Mouse (Mus musculus) hindbrain, embryonic 11.5 days (tissue): ENCODE measurements at regions not wholly inside any gene's neighbourhood (a gene's known extent, or its start where the extent isn't known, plus 50 kb on each side); places are given as distances from the start of the nearest gene placed in this dataset.
A peak's percentile ranks its signal among the peaks of the same experiment; 100 is the strongest.

Source experiments
- ATAC-seq: fragments of 200-750 bp; cut with Nextera tagmentation; 2 replicates; pipeline ENCODE4 v1.8.0; 2017; ENCODE audit warnings: mild to moderate bottlenecking, moderate TSS enrichment, moderate library complexity; ENCODE audit not compliant: low FRiP score
- DNase-seq: peaks from one replicate; pipeline ENCODE4 v3.0.0-alpha.2; 2015; ENCODE audit warnings: low spot score
- H3K27ac ChIP-seq: fragments of 300-500 bp; sonication (generic); 2 replicates; pipeline ENCODE4 v1.5.1; 2014; ENCODE audit warnings: mild to moderate bottlenecking, low read depth, low read length
- H3K27me3 ChIP-seq: fragments of 300-500 bp; sonication (generic); 2 replicates; pipeline ENCODE4 v1.6.1; 2014; ENCODE audit warnings: mild to moderate bottlenecking, low read length, moderate library complexity, mixed read lengths; ENCODE audit not compliant: control insufficient read depth, insufficient read depth
- H3K36me3 ChIP-seq: fragments of 300-500 bp; sonication (generic); 2 replicates; pipeline ENCODE4 v1.6.1; 2014; ENCODE audit warnings: mild to moderate bottlenecking, low read length, moderate library complexity, mixed read lengths; ENCODE audit not compliant: control insufficient read depth, insufficient read depth
- H3K4me1 ChIP-seq: fragments of 300-500 bp; sonication (generic); replicated peaks from 2 replicates; pipeline ENCODE4 v1.6.1; 2014; ENCODE audit warnings: low read length, mixed read lengths; ENCODE audit not compliant: control insufficient read depth, insufficient read depth
- H3K4me2 ChIP-seq: fragments of 300-500 bp; sonication (generic); replicated peaks from 2 replicates; pipeline ENCODE4 v1.6.1; 2014; ENCODE audit warnings: mild to moderate bottlenecking, low read depth, low read length
- H3K4me3 ChIP-seq: fragments of 300-500 bp; sonication (generic); 2 replicates; pipeline ENCODE4 v1.5.1; 2014; ENCODE audit warnings: low read depth, low read length
- H3K9ac ChIP-seq: fragments of 300-500 bp; sonication (generic); 2 replicates; pipeline ENCODE4 v1.6.1; 2014; ENCODE audit warnings: low read depth, low read length
- H3K9me3 ChIP-seq: fragments of 300-500 bp; sonication (generic); 2 replicates; pipeline ENCODE4 v1.6.1; 2016; ENCODE audit warnings: low read length; ENCODE audit not compliant: control insufficient read depth
- WGBS: fragments of 180-500 bp; shearing (Covaris S2); extraction: QIAGEN DNeasy Blood & Tissue Kit; methylation state at CpG from one replicate; pipeline ENCODE4 v1.1.7; 2014; 5-methylcytosine and 5-hydroxymethylcytosine counted together

GRCm38 (mm10) chr16:25615229-25615628 lies 68.3 kb upstream of the Trp63 start:
- DNase-seq (no peak), ATAC-seq (no peak)
- Histone ChIP-seq H3K27me3 (no peaks in the 10 kb centered on the region), H3K36me3 (no peaks in the 10 kb centered on the region), H3K9ac (no peak overlapping the region), H3K9me3 (no peaks in the 10 kb centered on the region), H3K4me2 (no peak overlapping the region), H3K4me1 (no peaks in the 10 kb centered on the region), H3K27ac (no peak overlapping the region), H3K4me3 (no peak overlapping the region)
- WGBS: 57% methylated on average over 4 of the region's 4 CpGs

- Histone ChIP-seq H3K27ac (no peak overlapping the region), H3K9ac (no peak overlapping the region), H3K4me1 (no peaks in the 10 kb centered on the region), H3K4me2 (no peak overlapping the region), H3K27me3 (no peaks in the 10 kb centered on the region), H3K36me3 (no peaks in the 10 kb centered on the region), H3K4me3 (no peak overlapping the region), H3K9me3 (no peaks in the 10 kb centered on the region)
- DNase-seq: no peak
- ATAC-seq: no peak
These were observed 67.9 kb upstream of the Trp63 start for GRCm38 (mm10) chr16:25615646-25616045.

DNA sequence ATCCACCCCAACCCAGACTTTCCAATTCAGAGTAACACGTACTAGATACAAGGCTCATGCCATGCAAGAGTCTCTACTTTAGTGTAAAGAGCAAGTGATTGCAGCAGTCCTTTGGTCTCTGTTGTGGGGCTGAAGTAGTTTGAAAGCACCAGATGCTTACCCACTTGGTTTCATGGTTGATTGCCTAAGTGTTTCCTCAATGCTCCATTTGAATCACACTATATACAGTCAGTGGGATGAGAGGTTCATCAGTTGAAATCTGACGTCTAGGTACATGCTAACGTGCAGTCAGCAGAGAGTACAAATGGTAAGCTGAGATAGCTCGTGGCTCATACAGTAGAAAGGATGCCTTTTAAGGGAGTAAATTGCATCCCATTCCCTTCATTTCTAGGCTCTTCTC lies 64.7 kb upstream of the Trp63 start:
- 86% methylated on average over 4 of the region's 4 CpGs for whole genome bisulfite sequencing
- H3K27me3 ChIP-seq: no peaks in the 10 kb centered on the region
- H3K4me3 ChIP-seq: no peak overlapping the region
- no peak overlapping the region for H3K27ac ChIP-seq
- ATAC-seq (no peak), DNase-seq (no peak)
- no peaks in the 10 kb centered on the region for H3K36me3 ChIP-seq
- H3K9me3 ChIP-seq: no peaks in the 10 kb centered on the region
- H3K4me2 ChIP-seq: no peak overlapping the region
- H3K9ac ChIP-seq: no peak overlapping the region
- H3K4me1 ChIP-seq: no peaks in the 10 kb centered on the region

- 94% methylated on average over 2 of the region's 2 CpGs for WGBS
- ATAC-seq: no peak
These were observed 60.9 kb upstream of the Trp63 start for GRCm38 (mm10) chr16:25622651-25623050.

GRCm38 (mm10) chr16:25623986-25624623 lies 59.5 kb upstream of the Trp63 start:
- Histone ChIP-seq H3K4me3 (no peak overlapping the region), H3K9me3 (no peaks in the 10 kb centered on the region), H3K4me1 (no peaks in the 10 kb centered on the region), H3K4me2 (no peak overlapping the region), H3K27ac (no peak overlapping the region), H3K27me3 (no peaks in the 10 kb centered on the region), H3K9ac (no peak overlapping the region), H3K36me3 (no peaks in the 10 kb centered on the region)
- ATAC-seq (no peak), DNase-seq (no peak)
- WGBS: 95% methylated on average over 1 of the region's 1 CpGs

More at GRCm38 (mm10) chr16:25622651-25623050, 60.9 kb upstream of the Trp63 start:
- Histone ChIP-seq H3K27ac (no peak overlapping the region), H3K36me3 (no peaks in the 10 kb centered on the region), H3K4me1 (no peaks in the 10 kb centered on the region), H3K9me3 (no peaks in the 10 kb centered on the region), H3K27me3 (no peaks in the 10 kb centered on the region), H3K4me3 (no peak overlapping the region), H3K9ac (no peak overlapping the region), H3K4me2 (no peak overlapping the region)
- DNase-seq: no peak

GRCm38 (mm10) chr16:25629750-25630149 lies 53.8 kb upstream of the Trp63 start:
- Histone ChIP-seq H3K4me2 (no peak overlapping the region), H3K4me3 (no peak overlapping the region), H3K4me1 (no peaks in the 10 kb centered on the region), H3K27me3 (no peaks in the 10 kb centered on the region), H3K36me3 (no peaks in the 10 kb centered on the region), H3K27ac (no peak overlapping the region), H3K9ac (no peak overlapping the region), H3K9me3 (no peaks in the 10 kb centered on the region)
- no peak for DNase-seq
- ATAC-seq: no peak
- WGBS: 72% methylated on average over 3 of the region's 3 CpGs

- Histone ChIP-seq H3K36me3 (no peaks in the 10 kb centered on the region), H3K9me3 (no peaks in the 10 kb centered on the region), H3K4me1 (no peaks in the 10 kb centered on the region), H3K4me3 (no peak overlapping the region), H3K27ac (no peak overlapping the region), H3K9ac (no peak overlapping the region), H3K27me3 (no peaks in the 10 kb centered on the region), H3K4me2 (no peak overlapping the region)
- WGBS: 75% methylated on average over 6 of the region's 6 CpGs
- DNase-seq (no peak), ATAC-seq (peak; percentile 54; the same call in 1 of the 2 replicates)
These were observed 52.3 kb upstream of the Trp63 start for GRCm38 (mm10) chr16:25631139-25631716.
